Mouse (Mus musculus) C2C12 (cell line): ENCODE results near the gene Arap1. TPM values are rescaled to one million over a fixed set of nuclear protein-coding genes. Genes with fewer than 3 reads are reported as not detected.
A peak's percentile ranks its signal among the peaks of the same experiment; 100 is the strongest.

Experiments used
- H3K27me3 ChIP-seq: one replicate; pipeline ENCODE4 v1.6.1; 2011; ENCODE audit not compliant: control insufficient read depth, insufficient read depth, insufficient read length
- H3K36me3 ChIP-seq: one replicate; pipeline ENCODE4 v1.6.1; 2011; ENCODE audit not compliant: control insufficient read depth, insufficient read depth
- H3K4me3 ChIP-seq: one replicate; pipeline ENCODE4 v1.5.1; 2011; ENCODE audit warnings: mild to moderate bottlenecking, control low read depth; ENCODE audit not compliant: poor library complexity, insufficient read depth, severe bottlenecking
- H3K79me2 ChIP-seq: one replicate; pipeline ENCODE4 v1.6.1; 2011; ENCODE audit not compliant: control insufficient read depth, insufficient read depth
- H3K79me3 ChIP-seq: one replicate; pipeline ENCODE4 v1.6.1; 2011; ENCODE audit warnings: low read depth, control low read depth
- H3ac ChIP-seq: one replicate; pipeline ENCODE3; 2011; ENCODE audit warnings: low read depth; ENCODE audit not compliant: control insufficient read depth, insufficient read length
- CEBPB ChIP-seq: IDR thresholded peaks from one replicate; pipeline ENCODE4 v1.6.1; 2011; ENCODE audit warnings: low read depth, mild to moderate bottlenecking, control low read depth, moderate library complexity
- CTCF ChIP-seq: IDR thresholded peaks from one replicate; pipeline ENCODE4 v1.5.1; 2011; ENCODE audit not compliant: control insufficient read depth, insufficient read depth, insufficient read length
- FOSL1 ChIP-seq: IDR thresholded peaks from one replicate; pipeline ENCODE4 v1.8.0; 2011; ENCODE audit warnings: mild to moderate bottlenecking, low read length; ENCODE audit not compliant: poor library complexity, insufficient read depth, severe bottlenecking
- MAX ChIP-seq: IDR thresholded peaks from one replicate; pipeline ENCODE4 v1.6.1; 2011; ENCODE audit warnings: mild to moderate bottlenecking, control low read depth
- MYOD1 ChIP-seq: IDR thresholded peaks from one replicate; pipeline ENCODE4 v1.6.1; 2011; ENCODE audit warnings: low read depth; ENCODE audit not compliant: control insufficient read depth, insufficient read length
- MYOG ChIP-seq: IDR thresholded peaks from one replicate; pipeline ENCODE4 v1.6.1; 2011; ENCODE audit not compliant: control insufficient read depth, insufficient read length; ENCODE audit errors: extremely low read depth
- USF1 ChIP-seq: IDR thresholded peaks from one replicate; pipeline ENCODE4 v1.6.1; 2011; ENCODE audit warnings: low read depth, mild to moderate bottlenecking, control low read depth, moderate library complexity
- polyA plus RNA-seq: library from polyadenylated mRNA; unstranded; fragments of >200 nt; fragmentation: generic; extraction: Trizol; gene quantifications from one replicate; pipeline ENCODE4 v1.2.1, GENCODE M21; 2012; ENCODE audit warnings: missing spikeins

Arap1 gene
- polyA plus RNA-seq, 1 experiment: 21.6 TPM

GRCm38 (mm10) chr7:101421529-101421928, 73.7 kb downstream of the Arap1 start, which contains the start of gene Pde2a:
Gene Pde2a (plus strand): TSS chr7:101421691.
- Histone ChIP-seq H3K36me3 (no peaks in the 10 kb centered on the region), H3K79me2 (no peaks in the 10 kb centered on the region), H3ac (no peak within 1 kb of the TSS), H3K4me3 (no peak within 1 kb of the TSS), H3K27me3 (peaks cover 17% of the 10 kb centered on the region), H3K79me3 (no peaks in the 10 kb centered on the region)
- no peak for TF ChIP-seq FOSL1
- no peak for TF ChIP-seq CEBPB
- no peak for TF ChIP-seq USF1
- TF ChIP-seq MYOD1: no peak
- TF ChIP-seq CTCF: no peak
- no peak for TF ChIP-seq MYOG
- no peak for TF ChIP-seq MAX

GRCm38 (mm10) chr7:101422069-101422468, 74.2 kb downstream of the Arap1 start:
- no peak overlapping the region for H3K4me3 ChIP-seq
- peaks cover 23% of the 10 kb centered on the region for H3K27me3 ChIP-seq
- H3K36me3 ChIP-seq: no peaks in the 10 kb centered on the region
- no peaks in the 10 kb centered on the region for H3K79me3 ChIP-seq
- H3K79me2 ChIP-seq: no peaks in the 10 kb centered on the region
- H3ac ChIP-seq: no peak overlapping the region
- no peak for TF ChIP-seq MYOG
- TF ChIP-seq FOSL1: no peak
- no peak for TF ChIP-seq MYOD1
- TF ChIP-seq USF1: no peak
- no peak for TF ChIP-seq CTCF
- TF ChIP-seq MAX: no peak
- no peak for TF ChIP-seq CEBPB

- Histone ChIP-seq H3K79me2 (no peaks in the 10 kb centered on the region), H3K79me3 (no peaks in the 10 kb centered on the region), H3K36me3 (no peaks in the 10 kb centered on the region), H3K27me3 (peaks cover 26% of the 10 kb centered on the region), H3ac (no peak overlapping the region), H3K4me3 (no peak overlapping the region)
- TF ChIP-seq CTCF: no peak
- no peak for TF ChIP-seq CEBPB
- no peak for TF ChIP-seq FOSL1
- TF ChIP-seq MYOD1: no peak
- TF ChIP-seq MAX: no peak
- no peak for TF ChIP-seq MYOG
- no peak for TF ChIP-seq USF1
Observed at GRCm38 (mm10) chr7:101422646-101423045, 74.8 kb downstream of the Arap1 start.

- H3K79me2 ChIP-seq: no peaks in the 10 kb centered on the region
- TF ChIP-seq MYOD1 (no peak), MAX (no peak), MYOG (no peak), CTCF (no peak), CEBPB (no peak), FOSL1 (no peak), USF1 (no peak)
Observed at GRCm38 (mm10) chr7:101423970-101424369, 76.1 kb downstream of the Arap1 start.

GRCm38 (mm10) chr7:101426692-101427091, 78.8 kb downstream of the Arap1 start:
- TF ChIP-seq MAX (no peak), FOSL1 (no peak), MYOD1 (no peak), CTCF (no peak), USF1 (no peak), MYOG (no peak), CEBPB (no peak)
- H3K79me2 ChIP-seq: no peaks in the 10 kb centered on the region

More at GRCm38 (mm10) chr7:101423970-101424369, 76.1 kb downstream of the Arap1 start:
- Histone ChIP-seq H3ac (no peak overlapping the region), H3K4me3 (no peak overlapping the region), H3K27me3 (peaks cover 33% of the 10 kb centered on the region), H3K36me3 (no peaks in the 10 kb centered on the region), H3K79me3 (no peaks in the 10 kb centered on the region)

GRCm38 (mm10) chr7:101427736-101428135, 79.9 kb downstream of the Arap1 start:
- H3K36me3 ChIP-seq: no peaks in the 10 kb centered on the region
- no peaks in the 10 kb centered on the region for H3K79me3 ChIP-seq
- H3K27me3 ChIP-seq: peaks cover 39% of the 10 kb centered on the region
- no peak overlapping the region for H3ac ChIP-seq
- H3K79me2 ChIP-seq: no peaks in the 10 kb centered on the region
- no peak overlapping the region for H3K4me3 ChIP-seq
- TF ChIP-seq FOSL1 (no peak), CTCF (peak; percentile 27), USF1 (no peak), CEBPB (no peak)

More at GRCm38 (mm10) chr7:101426692-101427091, 78.8 kb downstream of the Arap1 start:
- Histone ChIP-seq H3K27me3 (peaks cover 39% of the 10 kb centered on the region), H3ac (no peak overlapping the region), H3K79me3 (no peaks in the 10 kb centered on the region), H3K36me3 (no peaks in the 10 kb centered on the region), H3K4me3 (no peak overlapping the region)
